Mouse (Mus musculus) stomach, postnatal 0 days (tissue): ENCODE results near the gene Tmem102. TPM values are rescaled to one million over a fixed set of nuclear protein-coding genes. Genes with fewer than 3 reads are reported as not detected.

Source experiments
- ATAC-seq: fragments of 200-750 bp; cut with Nextera tagmentation; 2 replicates; pipeline ENCODE4 v1.8.0; 2017; ENCODE audit not compliant: low FRiP score, low TSS enrichment
- DNase-seq: peaks from one replicate; pipeline ENCODE4 v3.0.0-alpha.2; 2016; ENCODE audit warnings: low spot score
- H3K27ac ChIP-seq: fragments of 300-500 bp; sonication (generic); replicated peaks from 2 replicates; pipeline ENCODE4 v1.5.1; 2014; ENCODE audit warnings: mild to moderate bottlenecking, control low read depth
- H3K27me3 ChIP-seq: fragments of 300-500 bp; sonication (generic); 2 replicates; pipeline ENCODE4 v1.6.1; 2014; ENCODE audit warnings: low read length; ENCODE audit not compliant: control insufficient read depth, insufficient read depth
- H3K36me3 ChIP-seq: fragments of 300-500 bp; sonication (generic); 2 replicates; pipeline ENCODE4 v1.6.1; 2014; ENCODE audit warnings: low read length, mixed read lengths; ENCODE audit not compliant: control insufficient read depth, insufficient read depth
- H3K4me1 ChIP-seq: fragments of 300-500 bp; sonication (generic); replicated peaks from 2 replicates; pipeline ENCODE4 v1.6.1; 2014; ENCODE audit warnings: antibody characterized with exemption; ENCODE audit not compliant: control insufficient read depth, insufficient read depth
- H3K4me2 ChIP-seq: fragments of 300-500 bp; sonication (generic); replicated peaks from 2 replicates; pipeline ENCODE4 v1.6.1; 2014; ENCODE audit warnings: low read depth, mild to moderate bottlenecking, control low read depth, moderate library complexity
- H3K4me3 ChIP-seq: fragments of 300-500 bp; sonication (generic); 2 replicates; pipeline ENCODE4 v1.5.1; 2014; ENCODE audit warnings: low read depth, low read length, control low read depth
- H3K9ac ChIP-seq: fragments of 300-500 bp; sonication (generic); 2 replicates; pipeline ENCODE4 v1.6.1; 2014; ENCODE audit warnings: mild to moderate bottlenecking, low read length, control low read depth, mixed read lengths
- H3K9me3 ChIP-seq: fragments of 300-500 bp; sonication (generic); 2 replicates; pipeline ENCODE4 v1.6.1; 2016; ENCODE audit warnings: low read length; ENCODE audit not compliant: control insufficient read depth
- CTCF ChIP-seq: IDR thresholded peaks from 2 replicates; pipeline ENCODE4 v1.5.1; 2016; ENCODE audit warnings: antibody characterized with exemption, low read depth, mild to moderate bottlenecking, moderate library complexity
- EP300 ChIP-seq: optimal IDR thresholded peaks from 2 replicates; pipeline ENCODE3; 2016; ENCODE audit warnings: antibody characterized with exemption
- WGBS: fragments of 180-500 bp; shearing (Covaris S2); extraction: QIAGEN DNeasy Blood & Tissue Kit; methylation state at CpG from one replicate; pipeline ENCODE4 v1.1.7; 2014; 5-methylcytosine and 5-hydroxymethylcytosine counted together
- polyA plus RNA-seq: library from polyadenylated mRNA; unstranded; fragments of >200 nt; fragmentation: Nextera tagmentation; extraction: Ambion mirVana; gene quantifications from 2 replicates; pipeline ENCODE4 v1.2.1, GENCODE M21; 2015

Gene Tmem102
- polyA plus RNA-seq, 1 experiment from 2014 or later: 28.4 TPM

DNA sequence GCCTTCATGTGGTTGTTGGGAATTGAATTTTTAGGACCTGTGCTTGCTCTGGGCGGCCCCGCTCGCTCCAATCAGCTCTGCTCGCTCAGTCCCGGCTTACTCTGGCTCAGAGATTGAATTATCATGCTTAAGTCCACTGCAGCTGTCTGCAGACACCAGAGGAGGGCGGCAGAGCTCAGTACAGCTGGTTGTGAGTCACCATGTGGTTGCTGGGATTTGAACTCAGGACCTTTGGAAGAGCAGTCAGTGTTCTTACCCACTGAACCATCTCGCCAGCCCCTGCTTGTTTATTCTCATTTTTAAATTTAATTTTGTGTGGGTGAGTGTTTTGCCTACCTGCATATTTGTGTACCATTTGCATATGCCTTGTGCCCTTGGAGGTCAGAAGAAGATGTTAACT, 41.9 kb downstream of the Tmem102 start:
- Histone ChIP-seq H3K4me1 (peaks cover 4% of the 10 kb centered on the region), H3K9me3 (no peaks in the 10 kb centered on the region), H3K9ac (no peak overlapping the region), H3K4me3 (no peak overlapping the region), H3K27me3 (no peaks in the 10 kb centered on the region), H3K36me3 (no peaks in the 10 kb centered on the region), H3K27ac (no peak overlapping the region), H3K4me2 (no peak overlapping the region)
- ATAC-seq: no peak
- TF ChIP-seq EP300 (no peak), CTCF (peak; percentile 58)
- peak; percentile 47 for DNase-seq
- WGBS: 77% methylated on average over 7 of the region's 7 CpGs

DNA sequence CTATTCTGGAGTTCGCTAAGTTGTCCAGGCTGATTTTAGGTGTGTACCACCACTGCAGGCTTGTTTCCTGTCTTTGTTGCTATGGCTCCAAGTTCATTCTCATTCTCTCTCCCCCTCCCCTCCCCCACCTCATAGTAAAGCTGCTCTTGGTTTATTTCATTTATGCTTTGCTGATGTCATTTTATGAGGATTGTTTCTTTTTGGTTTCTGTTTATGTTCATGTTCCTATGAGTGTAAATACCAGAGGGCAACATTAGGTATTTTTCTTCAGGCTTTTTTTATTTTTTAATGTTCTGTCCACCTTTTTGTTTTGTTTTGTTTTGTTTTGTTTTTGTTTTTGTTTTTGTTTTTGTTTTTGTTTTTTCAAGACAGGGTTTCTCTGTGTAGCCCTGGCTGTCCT, 43.6 kb downstream of the Tmem102 start, which contains the start of gene Slc35g3:
Gene Slc35g3, minus strand, starts transcription at position 101 of the 400 bp plus-strand sequence.
- Histone ChIP-seq H3K4me1 (peaks cover 5% of the 10 kb centered on the region), H3K9ac (0 out of 2 replicates have a peak within 1 kb of the TSS, but pooled peaks have one; percentile 4), H3K27me3 (no peaks in the 10 kb centered on the region), H3K27ac (no peak within 1 kb of the TSS), H3K9me3 (no peaks in the 10 kb centered on the region), H3K36me3 (no peaks in the 10 kb centered on the region), H3K4me3 (no peak within 1 kb of the TSS), H3K4me2 (no peak within 1 kb of the TSS)
- WGBS: 65% methylated on average over 1 of the region's 1 CpGs
- ATAC-seq: no peak
- DNase-seq: no peak
- no peak for TF ChIP-seq CTCF
- TF ChIP-seq EP300: no peak

DNA sequence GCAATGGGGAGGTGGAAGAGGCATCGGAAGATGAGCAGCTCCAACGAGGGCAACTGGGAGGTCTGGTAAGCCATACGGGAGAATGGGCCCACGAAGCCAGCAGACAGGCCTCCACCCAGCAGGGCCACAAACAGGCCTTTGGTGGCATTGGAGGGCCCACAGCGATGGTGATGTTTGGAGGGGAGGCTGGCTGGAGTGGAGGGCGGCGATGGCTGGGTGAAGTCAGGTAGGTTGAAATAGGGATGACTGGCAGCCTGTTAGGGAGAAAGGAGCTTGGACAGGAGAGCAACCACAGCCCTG, 44.6 kb downstream of the Tmem102 start:
- no peak overlapping the region for H3K4me2 ChIP-seq
- 0 out of 2 replicates have a peak overlapping the region, but pooled peaks have one; percentile 4 for H3K9ac ChIP-seq
- no peaks in the 10 kb centered on the region for H3K27me3 ChIP-seq
- no peak for ATAC-seq
- TF ChIP-seq EP300 (no peak), CTCF (no peak)
- no peak for DNase-seq
- no peaks in the 10 kb centered on the region for H3K9me3 ChIP-seq
- H3K4me3 ChIP-seq: no peak overlapping the region
- H3K4me1 ChIP-seq: peaks cover 5% of the 10 kb centered on the region; the same call in 1 of the 2 replicates
- no peak overlapping the region for H3K27ac ChIP-seq
- WGBS: 94% methylated on average over 7 of the region's 7 CpGs
- no peaks in the 10 kb centered on the region for H3K36me3 ChIP-seq

GRCm38 (mm10) chr11:69760160-69760900, 45.1 kb downstream of the Tmem102 start:
- 81% methylated on average over 14 of the region's 14 CpGs for WGBS
- ATAC-seq (no peak), DNase-seq (no peak)
- Histone ChIP-seq H3K27ac (peak overlapping the region; percentile 96), H3K4me1 (peaks cover 5% of the 10 kb centered on the region; the same call in 1 of the 2 replicates), H3K36me3 (no peaks in the 10 kb centered on the region), H3K9ac (0 out of 2 replicates have a peak overlapping the region, but pooled peaks have one; percentile 4), H3K27me3 (no peaks in the 10 kb centered on the region), H3K4me3 (no peak overlapping the region), H3K4me2 (peak overlapping the region; percentile 70), H3K9me3 (no peaks in the 10 kb centered on the region)
- TF ChIP-seq EP300 (no peak), CTCF (no peak)

- no peaks in the 10 kb centered on the region for H3K36me3 ChIP-seq
- peak overlapping the region; percentile 70 for H3K4me2 ChIP-seq
- WGBS: under 1% methylated on average over 37 of the region's 37 CpGs
- peaks cover 5% of the 10 kb centered on the region; the same call in 1 of the 2 replicates for H3K4me1 ChIP-seq
- ATAC-seq (peak; percentile 86), DNase-seq (peak; percentile 94)
- peak overlapping the region; percentile 54 for H3K4me3 ChIP-seq
- H3K9ac ChIP-seq: peak overlapping the region; percentile 63
- no peaks in the 10 kb centered on the region for H3K27me3 ChIP-seq
- no peaks in the 10 kb centered on the region for H3K9me3 ChIP-seq
- TF ChIP-seq CTCF (no peak), EP300 (no peak)
- peak overlapping the region; percentile 96 for H3K27ac ChIP-seq
These were observed 46.3 kb downstream of the Tmem102 start for GRCm38 (mm10) chr11:69758971-69759721.
